Mouse (Mus musculus) monocyte, adult 2 months (primary cell): ENCODE data around the gene Scgb1a1.

Experiments used
- DNase-seq, 2 experiments: peaks; one replicate each; pipeline ENCODE4 v3.0.0; 2022; ENCODE audit warnings: low spot score in 2 of 2, low read depth in 1 of 2

Gene Scgb1a1

DNA sequence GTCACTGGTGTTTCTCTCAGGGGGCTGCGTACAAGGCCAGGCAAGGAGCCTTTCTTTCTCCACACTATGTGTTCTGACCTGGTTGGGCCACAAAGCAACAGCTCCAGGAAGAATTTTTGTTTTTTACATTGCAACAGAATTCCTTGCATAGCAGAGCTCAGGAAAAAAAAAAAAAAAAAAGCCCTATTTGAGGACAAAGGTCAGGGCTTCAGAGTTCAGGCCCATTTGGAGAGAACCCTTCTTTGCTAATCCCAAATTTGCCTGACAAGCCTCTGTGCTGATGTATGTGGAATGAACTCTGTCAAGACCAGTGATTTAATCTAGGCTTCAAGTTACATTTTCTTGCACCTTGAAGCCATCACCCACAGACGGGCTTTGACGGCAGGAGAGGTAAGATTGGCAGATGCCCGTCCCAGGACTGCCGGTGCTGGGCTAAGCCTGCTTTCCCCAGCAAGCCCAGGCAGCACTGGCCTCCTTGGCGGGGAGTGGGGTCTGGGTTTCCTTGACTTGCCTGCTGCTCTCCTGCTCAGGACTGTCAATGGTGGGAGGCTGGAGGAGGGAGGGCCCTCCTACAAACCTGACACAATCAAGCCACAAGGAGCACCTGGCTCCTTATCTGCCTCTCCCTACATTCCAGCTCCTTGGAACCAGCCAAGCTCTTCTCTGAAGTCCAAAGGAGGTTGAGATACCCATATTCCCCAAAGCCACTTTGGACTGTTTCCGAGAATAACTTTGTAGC, 40.4 kb downstream of the Scgb1a1 start:
- no peak for DNase-seq

DNA sequence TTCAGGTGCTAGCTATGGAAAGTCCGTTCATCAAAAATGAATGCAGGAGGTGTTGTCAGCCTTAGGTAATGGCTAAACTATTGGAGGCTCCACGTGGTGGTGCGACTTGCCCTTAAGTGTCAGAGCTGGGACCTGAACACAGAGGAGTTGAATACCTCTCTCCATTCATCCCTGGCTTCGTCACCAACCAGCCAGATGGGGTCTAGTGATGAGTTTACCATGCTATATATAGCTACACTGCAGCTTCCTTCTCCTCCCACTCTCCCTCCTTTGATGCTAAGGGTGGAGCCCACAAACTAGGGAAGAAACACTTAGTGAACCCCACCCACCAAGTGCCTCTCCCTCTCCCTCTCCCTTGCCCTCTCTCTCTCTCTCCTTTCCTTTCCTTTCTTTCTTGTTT, 43.5 kb downstream of the Scgb1a1 start:
- DNase-seq: no peak

DNA sequence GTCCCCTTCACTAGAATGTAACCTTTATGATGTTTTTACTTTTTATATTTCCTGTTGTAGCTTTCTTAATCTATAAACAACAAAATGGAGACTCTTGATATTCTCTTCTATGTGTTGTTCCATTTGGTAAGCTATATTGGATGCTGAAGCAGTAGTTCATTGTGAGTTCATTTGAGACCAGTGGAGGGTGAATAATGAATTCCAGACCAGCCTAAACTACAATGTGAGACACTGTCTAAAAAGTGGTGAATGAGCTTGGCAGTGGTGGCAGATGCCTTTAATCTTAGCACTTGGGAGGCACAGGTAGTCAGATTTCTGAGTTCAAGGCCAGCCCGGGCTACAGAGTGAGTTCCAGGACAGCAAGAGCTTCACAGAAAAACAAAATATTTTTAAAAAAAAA, 44.6 kb downstream of the Scgb1a1 start:
- DNase-seq: no peak

GRCm38 (mm10) chr19:9041074-9041473, 46.7 kb downstream of the Scgb1a1 start:
- DNase-seq: no peak

DNA sequence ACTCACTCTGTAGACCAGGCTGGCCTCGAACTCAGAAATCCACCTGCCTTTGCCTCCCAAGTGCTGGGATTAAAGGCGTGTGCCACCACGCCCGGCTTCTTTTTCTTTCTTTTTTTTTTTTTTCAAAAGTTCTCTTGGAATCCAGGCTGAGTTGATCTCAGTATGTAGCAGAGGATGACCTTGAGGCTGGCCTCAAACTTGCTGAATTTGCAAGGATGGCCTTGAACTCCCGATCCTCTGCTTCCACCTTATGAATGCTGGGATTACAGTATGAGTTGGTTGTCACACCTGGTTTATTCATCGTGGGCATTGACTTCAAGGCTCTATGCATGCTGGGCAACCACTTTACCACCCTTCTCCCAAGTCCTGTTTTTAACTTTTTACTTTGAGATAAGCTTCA, 47.1 kb downstream of the Scgb1a1 start:
- no peak for DNase-seq

GRCm38 (mm10) chr19:9039928-9040327, 47.8 kb downstream of the Scgb1a1 start:
- DNase-seq: no peak

- DNase-seq: no peak
Observed at GRCm38 (mm10) chr19:9039266-9039665, 48.5 kb downstream of the Scgb1a1 start.

DNA sequence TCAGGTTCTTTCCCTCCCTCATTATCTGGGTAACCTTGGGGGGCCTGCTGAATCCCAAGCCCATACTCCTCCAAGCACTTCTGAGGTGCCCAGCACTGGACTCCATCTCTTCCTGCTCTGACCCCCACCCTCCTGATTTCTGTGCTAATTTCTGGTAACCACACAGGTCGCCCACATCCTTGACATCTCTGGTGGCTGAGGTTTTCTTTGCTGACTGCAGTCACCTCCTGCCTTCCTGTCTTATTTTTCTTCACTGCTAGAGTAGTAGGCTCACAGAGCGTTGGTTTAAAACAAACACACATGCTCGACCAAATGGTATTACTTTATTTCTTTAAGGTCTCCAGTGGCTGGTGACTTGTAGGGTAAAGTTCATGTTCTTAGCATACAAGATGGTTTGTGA, 49.6 kb downstream of the Scgb1a1 start:
- DNase-seq: no peak

DNA sequence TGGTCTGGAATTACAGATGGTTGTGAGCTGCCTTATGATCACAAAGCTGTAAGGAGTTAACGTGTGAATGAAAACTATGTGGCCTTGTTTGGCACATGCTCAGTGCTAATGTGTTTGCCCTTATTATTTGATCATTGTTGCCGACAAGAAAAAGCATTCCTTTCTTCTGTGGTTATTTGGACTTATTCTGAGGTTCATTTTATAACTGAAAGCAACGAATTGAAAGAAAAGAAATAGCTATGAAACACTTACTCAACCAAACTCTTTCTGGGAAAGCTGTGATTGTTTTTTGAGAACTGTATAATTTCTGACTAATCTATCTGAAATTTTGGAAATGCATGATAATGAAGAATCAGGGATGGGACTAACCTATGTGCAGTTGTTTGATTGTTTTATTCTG, 52.7 kb downstream of the Scgb1a1 start:
- no peak for DNase-seq

DNA sequence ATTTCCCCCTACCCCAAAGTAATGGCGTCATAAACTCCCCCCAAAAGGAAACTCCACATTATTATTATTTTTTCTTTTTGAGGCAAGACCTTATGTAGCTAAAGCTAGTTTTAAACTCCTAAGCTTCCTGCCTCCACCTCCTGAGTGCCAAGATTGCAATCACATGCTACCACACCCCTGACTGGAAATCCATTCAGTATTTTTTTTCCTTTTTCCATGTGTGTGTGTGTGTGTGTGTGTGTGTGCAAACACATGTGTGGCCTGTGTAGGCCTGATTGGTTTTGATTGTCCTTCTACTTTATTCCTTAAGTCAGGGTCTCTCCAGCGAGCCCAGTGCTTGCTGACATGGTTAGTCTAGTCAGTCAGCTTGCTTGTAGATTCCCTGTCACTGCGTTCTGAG, 53.3 kb downstream of the Scgb1a1 start:
- no peak for DNase-seq
